Mouse (Mus musculus) liver, embryonic 11.5 days (tissue): ENCODE measurements around the gene Cyp24a1. TPM values are rescaled to one million over a fixed set of nuclear protein-coding genes. Genes with fewer than 3 reads are reported as not detected.

Source experiments
- ATAC-seq: fragments of 200-750 bp; cut with Nextera tagmentation; replicated peaks from 2 replicates; pipeline ENCODE4 v1.8.0; 2017; ENCODE audit warnings: moderate number of reproducible peaks, mild to moderate bottlenecking, moderate TSS enrichment, moderate library complexity; ENCODE audit not compliant: low FRiP score
- DNase-seq: peaks from one replicate; pipeline ENCODE4 v3.0.0-alpha.2; 2017; ENCODE audit warnings: low spot score
- H3K27ac ChIP-seq: fragments of 300-500 bp; sonication (generic); 2 replicates; pipeline ENCODE4 v1.5.1; 2014; ENCODE audit warnings: mild to moderate bottlenecking, low read depth, low read length, control low read depth
- H3K27me3 ChIP-seq: fragments of 300-500 bp; sonication (generic); replicated peaks from 2 replicates; pipeline ENCODE4 v1.6.1; 2014; ENCODE audit warnings: low read length, mixed read lengths; ENCODE audit not compliant: control insufficient read depth, insufficient read depth
- H3K36me3 ChIP-seq: fragments of 300-500 bp; sonication (generic); 2 replicates; pipeline ENCODE4 v1.6.1; 2014; ENCODE audit warnings: mild to moderate bottlenecking, low read length, moderate library complexity, mixed read lengths; ENCODE audit not compliant: control insufficient read depth, insufficient read depth
- H3K4me1 ChIP-seq: fragments of 300-500 bp; sonication (generic); replicated peaks from 2 replicates; pipeline ENCODE4 v1.6.1; 2014; ENCODE audit warnings: low read length, mixed read lengths; ENCODE audit not compliant: control insufficient read depth, insufficient read depth
- H3K4me2 ChIP-seq: fragments of 300-500 bp; sonication (generic); 2 replicates; pipeline ENCODE4 v1.6.1; 2014; ENCODE audit warnings: mild to moderate bottlenecking, control low read depth, moderate library complexity
- H3K4me3 ChIP-seq: fragments of 300-500 bp; sonication (generic); 2 replicates; pipeline ENCODE4 v1.5.1; 2014; ENCODE audit warnings: low read depth, low read length, control low read depth
- H3K9ac ChIP-seq: fragments of 300-500 bp; sonication (generic); 2 replicates; pipeline ENCODE4 v1.6.1; 2014; ENCODE audit warnings: low read depth, low read length, control low read depth
- H3K9me3 ChIP-seq: fragments of 300-500 bp; sonication (generic); 2 replicates; pipeline ENCODE4 v1.6.1; 2016; ENCODE audit warnings: low read length, inconsistent platforms, mixed read lengths; ENCODE audit not compliant: control insufficient read depth
- WGBS: fragments of 180-500 bp; shearing (Covaris S2); extraction: QIAGEN DNeasy Blood & Tissue Kit; methylation state at CpG from one replicate; pipeline ENCODE4 v1.1.7; 2014; 5-methylcytosine and 5-hydroxymethylcytosine counted together
- polyA plus RNA-seq: library from polyadenylated mRNA; unstranded; fragments of >200 nt; fragmentation: Nextera tagmentation; extraction: Ambion mirVana; gene quantifications from 2 replicates; pipeline ENCODE4 v1.2.1, GENCODE M21; 2014

Cyp24a1 gene
- polyA plus RNA-seq, 1 experiment from 2014 or later: not detected

DNA sequence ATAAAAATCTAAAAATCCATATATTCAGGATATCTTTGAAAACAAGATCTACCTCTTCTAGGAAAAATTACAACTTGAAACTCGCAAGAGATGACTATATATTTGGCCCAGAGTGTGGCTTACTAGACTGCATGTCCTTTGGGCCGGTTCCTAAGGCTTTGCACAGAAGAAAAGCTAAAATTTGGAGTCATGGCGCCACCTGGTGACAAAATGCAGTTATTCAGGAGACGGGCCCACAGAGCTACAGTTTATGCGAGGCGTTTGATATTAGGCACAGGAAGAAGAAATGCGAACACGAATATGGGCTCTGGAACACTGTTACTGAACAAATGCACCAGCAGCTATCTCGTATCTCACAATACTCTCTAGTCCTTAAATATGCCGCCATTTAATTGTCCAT is 10.8 kb upstream of the Cyp24a1 start:
- Histone ChIP-seq H3K4me1 (peaks cover 8% of the 10 kb centered on the region), H3K9ac (no peak overlapping the region), H3K4me3 (no peak overlapping the region), H3K9me3 (no peaks in the 10 kb centered on the region), H3K4me2 (no peak overlapping the region), H3K27ac (no peak overlapping the region), H3K36me3 (no peaks in the 10 kb centered on the region), H3K27me3 (0 out of 2 replicates have a peak, but pooled peaks cover 2% of the 10 kb centered on the region)
- ATAC-seq: no peak
- DNase-seq: peak; percentile 69
- whole genome bisulfite sequencing: 5% methylated on average over 10 of the region's 10 CpGs

DNA sequence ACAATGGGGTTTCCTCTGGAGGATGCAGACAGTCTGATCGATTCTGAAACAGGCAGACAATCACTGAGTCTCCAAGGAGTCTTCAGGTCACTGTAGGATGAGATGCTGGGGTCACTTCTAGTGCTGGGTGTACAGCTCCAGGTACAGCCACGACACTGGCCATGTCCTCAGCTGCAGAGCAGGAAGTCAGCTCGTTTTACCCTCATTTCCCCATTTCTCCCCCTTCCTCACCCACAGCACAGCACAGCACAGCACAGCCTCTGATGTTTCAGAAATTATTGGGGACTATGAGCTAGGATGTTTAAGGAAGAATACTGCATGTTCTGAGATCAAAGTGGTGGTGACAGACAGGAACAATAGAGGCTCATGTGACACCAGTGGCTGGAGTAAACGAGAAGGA is 7.0 kb upstream of the Cyp24a1 start:
- H3K9me3 ChIP-seq: no peaks in the 10 kb centered on the region
- DNase-seq (no peak), ATAC-seq (no peak)
- no peaks in the 10 kb centered on the region for H3K4me1 ChIP-seq
- no peak overlapping the region for H3K4me2 ChIP-seq
- H3K27ac ChIP-seq: no peak overlapping the region
- H3K36me3 ChIP-seq: no peaks in the 10 kb centered on the region
- no peak overlapping the region for H3K4me3 ChIP-seq
- no peak overlapping the region for H3K9ac ChIP-seq
- peaks cover 2% of the 10 kb centered on the region; the same call in 1 of the 2 replicates for H3K27me3 ChIP-seq
- 31% methylated on average over 4 of the region's 4 CpGs for WGBS

- no peak for ATAC-seq
- WGBS: 25% methylated on average over 8 of the region's 8 CpGs
Measured at GRCm38 (mm10) chr2:170503343-170503742, 6.4 kb upstream of the Cyp24a1 start.

DNA sequence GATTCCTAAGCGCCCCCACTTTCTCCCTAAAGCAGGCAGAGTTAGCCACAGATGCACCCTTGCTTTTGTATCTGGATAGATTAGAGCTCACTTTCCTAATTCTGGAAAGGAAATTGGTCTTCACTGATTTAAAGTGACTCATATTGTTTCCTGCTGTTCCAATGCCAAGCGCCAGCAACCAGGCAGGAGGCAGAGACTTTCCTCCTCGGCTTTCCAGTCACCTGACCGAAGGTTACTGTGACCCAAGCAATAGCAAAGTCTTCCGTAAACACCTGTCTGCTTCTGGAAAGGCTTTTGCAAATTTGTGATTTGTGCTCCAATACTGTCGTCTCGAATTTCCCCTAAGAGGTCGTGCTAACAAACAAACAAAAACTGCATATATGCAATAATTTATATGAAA is 1.1 kb upstream of the Cyp24a1 start:
- H3K27ac ChIP-seq: no peak overlapping the region
- H3K4me3 ChIP-seq: no peak overlapping the region
- H3K9ac ChIP-seq: no peak overlapping the region
- ATAC-seq: no peak
- no peak for DNase-seq
- H3K9me3 ChIP-seq: no peaks in the 10 kb centered on the region
- H3K4me1 ChIP-seq: peaks cover 4% of the 10 kb centered on the region; the same call in 1 of the 2 replicates
- H3K36me3 ChIP-seq: no peaks in the 10 kb centered on the region
- no peak overlapping the region for H3K4me2 ChIP-seq
- WGBS: 16% methylated on average over 8 of the region's 8 CpGs
- peaks cover 59% of the 10 kb centered on the region for H3K27me3 ChIP-seq

More at GRCm38 (mm10) chr2:170503343-170503742, 6.4 kb upstream of the Cyp24a1 start:
- Histone ChIP-seq H3K4me3 (no peak overlapping the region), H3K9ac (no peak overlapping the region), H3K27ac (no peak overlapping the region), H3K4me2 (no peak overlapping the region), H3K9me3 (no peaks in the 10 kb centered on the region), H3K36me3 (no peaks in the 10 kb centered on the region), H3K4me1 (no peaks in the 10 kb centered on the region), H3K27me3 (peaks cover 8% of the 10 kb centered on the region)
- no peak for DNase-seq

DNA sequence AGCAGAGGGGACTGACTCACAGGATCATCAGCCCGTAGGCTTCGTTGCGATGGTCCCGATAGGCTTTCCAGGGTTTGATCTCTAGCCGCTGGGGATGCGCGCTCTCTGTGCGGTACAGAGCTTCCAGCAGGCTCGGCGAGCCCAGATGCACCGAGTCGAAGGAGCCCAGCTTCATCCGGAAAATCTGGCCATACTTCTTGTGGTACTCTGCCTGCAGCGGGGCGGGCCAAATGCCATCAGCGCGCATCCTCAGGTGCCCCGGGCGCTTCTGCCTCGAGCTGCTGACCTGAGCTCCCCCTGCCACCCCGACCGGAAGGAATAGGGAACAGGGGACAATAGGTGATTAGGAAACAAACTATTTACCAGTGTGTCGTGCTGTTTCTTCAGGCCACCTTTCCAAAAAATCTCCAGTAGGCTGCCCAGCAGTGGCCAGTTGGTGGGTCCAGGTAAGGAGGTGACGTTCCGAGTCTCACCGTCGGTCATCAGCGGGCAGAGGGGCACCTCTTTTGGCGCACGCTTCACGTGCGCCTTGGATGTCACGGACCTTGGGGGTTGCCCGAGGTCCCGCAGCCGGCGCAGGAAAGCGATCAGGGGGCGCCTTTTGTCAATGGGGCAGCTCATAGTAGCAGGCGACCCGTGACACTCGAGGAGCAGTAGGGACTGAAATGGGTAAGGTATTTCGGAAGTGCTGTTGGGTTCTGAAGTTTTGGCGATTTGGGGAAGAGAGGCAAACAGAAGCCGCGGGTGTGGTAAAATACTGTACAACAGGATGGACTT is 603 bp downstream of the Cyp24a1 start, which contains the start of gene Pfdn4:
Gene Pfdn4 (plus strand): TSS at position 275 of the 777 bp plus-strand sequence.
- no peak within 1 kb of the TSS for H3K27ac ChIP-seq
- no peaks in the 10 kb centered on the region for H3K9me3 ChIP-seq
- ATAC-seq (no peak), DNase-seq (peak; percentile 43)
- H3K4me3 ChIP-seq: peak within 1 kb of the TSS; percentile 28
- no peak within 1 kb of the TSS for H3K9ac ChIP-seq
- no peaks in the 10 kb centered on the region for H3K36me3 ChIP-seq
- peak within 1 kb of the TSS; percentile 30 for H3K4me2 ChIP-seq
- WGBS: 1% methylated on average over 46 of the region's 46 CpGs
- H3K27me3 ChIP-seq: peaks cover 59% of the 10 kb centered on the region
- H3K4me1 ChIP-seq: peaks cover 4% of the 10 kb centered on the region; the same call in 1 of the 2 replicates

- ATAC-seq (no peak), DNase-seq (no peak)
- Histone ChIP-seq H3K27ac (no peak overlapping the region), H3K36me3 (no peaks in the 10 kb centered on the region), H3K9ac (no peak overlapping the region), H3K9me3 (no peaks in the 10 kb centered on the region), H3K27me3 (peaks cover 59% of the 10 kb centered on the region), H3K4me3 (no peak overlapping the region), H3K4me2 (no peak overlapping the region), H3K4me1 (peaks cover 4% of the 10 kb centered on the region; the same call in 1 of the 2 replicates)
- 6% methylated on average over 31 of the region's 31 CpGs for WGBS
Measured at GRCm38 (mm10) chr2:170494784-170495710, 1.9 kb downstream of the Cyp24a1 start.

DNA sequence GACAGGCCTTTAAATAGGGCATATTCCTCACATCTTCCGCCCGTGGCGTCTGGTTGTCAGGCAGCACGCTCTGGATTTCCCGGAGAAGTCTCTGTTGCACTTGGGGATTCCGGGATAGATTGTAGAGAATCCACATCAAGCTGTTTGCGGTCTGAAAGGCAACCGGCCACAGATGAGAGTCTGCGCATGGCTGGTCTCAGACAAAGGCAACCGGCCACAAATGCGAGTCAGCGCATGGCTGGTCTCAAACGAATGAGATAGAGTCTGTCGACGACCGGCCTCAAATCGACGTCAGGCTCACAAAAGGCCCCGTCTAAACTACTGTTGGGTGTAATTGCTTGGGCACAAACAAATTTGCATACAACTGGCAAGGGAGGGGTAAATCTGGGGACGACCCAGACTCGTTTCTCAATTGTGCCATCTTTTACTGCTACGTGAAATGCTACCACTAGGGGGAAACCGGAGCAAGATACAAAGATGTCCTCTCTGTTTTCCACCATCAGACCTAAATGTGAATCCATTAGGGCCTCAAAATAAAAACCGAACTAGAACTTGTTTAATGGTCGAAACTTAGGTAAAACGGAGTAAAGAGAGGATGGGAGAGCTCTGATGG is 8.9 kb downstream of the Cyp24a1 start:
- H3K27ac ChIP-seq: no peak overlapping the region
- 59% methylated on average over 26 of the region's 26 CpGs for WGBS
- no peak for DNase-seq
- no peaks in the 10 kb centered on the region for H3K36me3 ChIP-seq
- H3K27me3 ChIP-seq: no peaks in the 10 kb centered on the region; the same call in 1 of the 2 replicates
- no peak overlapping the region for H3K9ac ChIP-seq
- no peaks in the 10 kb centered on the region for H3K4me1 ChIP-seq
- no peaks in the 10 kb centered on the region for H3K9me3 ChIP-seq
- H3K4me2 ChIP-seq: no peak overlapping the region
- no peak for ATAC-seq
- H3K4me3 ChIP-seq: no peak overlapping the region

GRCm38 (mm10) chr2:170487202-170487601 is 9.7 kb downstream of the Cyp24a1 start:
- Histone ChIP-seq H3K4me3 (no peak overlapping the region), H3K27me3 (no peaks in the 10 kb centered on the region; the same call in 1 of the 2 replicates), H3K4me1 (no peaks in the 10 kb centered on the region), H3K4me2 (no peak overlapping the region), H3K9me3 (no peaks in the 10 kb centered on the region), H3K9ac (no peak overlapping the region), H3K27ac (no peak overlapping the region), H3K36me3 (no peaks in the 10 kb centered on the region)
- 73% methylated on average over 7 of the region's 7 CpGs for WGBS
- no peak for DNase-seq
- no peak for ATAC-seq
